In the genomic region with DNA sequence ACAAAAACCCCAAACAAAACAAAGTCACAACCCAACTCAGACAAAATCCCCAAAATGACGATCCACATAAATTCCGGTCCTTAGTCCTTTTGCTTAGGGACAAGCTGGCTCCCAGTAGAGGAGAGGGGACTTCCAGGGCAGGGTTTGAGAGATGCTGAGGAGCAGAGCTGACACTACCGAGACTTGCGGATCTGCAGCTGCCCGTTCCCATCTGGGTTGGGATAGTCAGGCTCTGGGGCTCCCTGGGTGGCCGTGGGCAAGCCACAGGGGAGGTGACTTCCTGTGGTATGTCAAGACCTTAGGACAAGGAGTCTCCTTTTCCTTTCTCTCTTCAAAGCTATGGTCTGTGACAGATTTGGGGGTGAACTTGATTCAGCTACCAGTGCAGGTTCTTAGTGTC, we compare ENCODE assay signal across 31 mouse cellular contexts. TPM values are rescaled to one million over a fixed set of nuclear protein-coding genes. Genes with fewer than 3 reads are reported as not detected.
"Had no signal": no experiment of that assay in that cellular context is flagged by ENCODE, and none has a peak within 500 bp of the region (broad histone marks: within the 10 kb centered on the region; RNA-seq: fewer than 3 reads in every experiment).

No protein-coding gene starts in this region.

- DNase-seq: gastrocnemius, postnatal 14 days; kidney, adult 11 months; kidney, adult 9 months; kidney, postnatal 14 days; kidney, postnatal 36 days; layer of hippocampus, adult 9-11 months; layer of hippocampus, postnatal 36 days; liver, embryonic 13.5 days had no signal

- ATAC-seq: forebrain, embryonic 16.5 days; hindbrain, postnatal 0 days; intestine, embryonic 16.5 days had no signal

- H3K27ac ChIP-seq: heart, adult 2 months; hindbrain, embryonic 13.5 days; hindbrain, embryonic 15.5 days; hindbrain, postnatal 0 days; kidney, embryonic 15.5 days; kidney, postnatal 0 days; limb, embryonic 15.5 days; liver, embryonic 13.5 days had no signal

- H3K4me2 ChIP-seq: heart, embryonic 11.5 days; heart, embryonic 13.5 days; hindbrain, embryonic 13.5 days; hindbrain, embryonic 15.5 days; kidney, embryonic 15.5 days; limb, embryonic 13.5 days; limb, embryonic 15.5 days; liver, embryonic 13.5 days had no signal

- H3K27me3 ChIP-seq: heart, embryonic 13.5 days; hindbrain, embryonic 13.5 days; hindbrain, embryonic 15.5 days; kidney, embryonic 15.5 days; limb, embryonic 13.5 days; limb, embryonic 15.5 days; liver, embryonic 13.5 days had no signal

- H3K9me3 ChIP-seq: heart, embryonic 13.5 days; hindbrain, embryonic 13.5 days; hindbrain, embryonic 15.5 days; kidney, embryonic 15.5 days; limb, embryonic 13.5 days; limb, embryonic 15.5 days; liver, embryonic 13.5 days had no signal

- H3K9ac ChIP-seq: heart, embryonic 13.5 days; hindbrain, embryonic 13.5 days; hindbrain, embryonic 15.5 days; kidney, embryonic 15.5 days; limb, embryonic 13.5 days; limb, embryonic 15.5 days; liver, embryonic 13.5 days had no signal

- H3K4me3 ChIP-seq: heart, adult 2 months; heart, embryonic 13.5 days; hindbrain, embryonic 13.5 days; hindbrain, embryonic 15.5 days; kidney, embryonic 15.5 days; limb, embryonic 13.5 days; limb, embryonic 15.5 days; liver, embryonic 13.5 days had no signal

RNA-seq across cellular contexts. Expression of a gene that starts 18.2 kb away (rescaled TPM):
- total RNA-seq: gastrocnemius, adult 8-10 months; gastrocnemius, postnatal 14 days; gastrocnemius, postnatal 36 days; heart, adult 2 months; heart, postnatal 10 days; heart, postnatal 25 days; hematopoietic stem cell, adult 5-6 weeks; liver, adult 2 months had no signal
- polyA plus RNA-seq: forebrain, embryonic 16.5 days; heart, adult 2 months; heart, embryonic 11.5 days; heart, embryonic 13.5 days; heart, embryonic 16.5 days; hindbrain, embryonic 11.5 days; intestine, embryonic 14.5 days; intestine, embryonic 16.5 days; kidney, embryonic 15.5 days; kidney, postnatal 0 days; large intestine, adult 2 months; limb, embryonic 11.5 days; limb, embryonic 13.5 days; limb, embryonic 15.5 days; liver, adult 2 months; liver, embryonic 13.5 days had no signal

RNA-seq across cellular contexts. Expression of a gene that starts 28.1 kb away (rescaled TPM):
- total RNA-seq: gastrocnemius, adult 8-10 months; gastrocnemius, postnatal 14 days; gastrocnemius, postnatal 36 days; heart, adult 2 months; heart, postnatal 10 days; heart, postnatal 25 days; hematopoietic stem cell, adult 5-6 weeks; hindbrain, postnatal 0 days; liver, adult 2 months had no signal
- polyA plus RNA-seq: heart, embryonic 11.5 days; heart, embryonic 13.5 days; liver, adult 2 months; liver, embryonic 13.5 days had no signal
